Mouse (Mus musculus) G1E (cell line): ENCODE results near the gene Cat.

Experiments
- CTCF ChIP-seq: IDR thresholded peaks from 2 replicates; pipeline ENCODE4 v1.5.1; 2012; ENCODE audit warnings: low read depth, low read length, inconsistent platforms, mixed read lengths
- GATA1 ChIP-seq: IDR thresholded peaks from 2 replicates; pipeline ENCODE4 v1.6.1; 2012; ENCODE audit warnings: borderline replicate concordance, low read length, inconsistent platforms, mixed read lengths
- POLR2AphosphoS5 ChIP-seq: IDR thresholded peaks from 2 replicates; pipeline ENCODE4 v1.6.1; 2012; ENCODE audit warnings: low read depth, low read length, inconsistent platforms; ENCODE audit not compliant: insufficient replicate concordance
- TAL1 ChIP-seq: conservative IDR thresholded peaks from 2 replicates; pipeline ENCODE4 v1.6.1; 2012; ENCODE audit warnings: low read depth, low read length, inconsistent platforms, mixed read lengths

DNA sequence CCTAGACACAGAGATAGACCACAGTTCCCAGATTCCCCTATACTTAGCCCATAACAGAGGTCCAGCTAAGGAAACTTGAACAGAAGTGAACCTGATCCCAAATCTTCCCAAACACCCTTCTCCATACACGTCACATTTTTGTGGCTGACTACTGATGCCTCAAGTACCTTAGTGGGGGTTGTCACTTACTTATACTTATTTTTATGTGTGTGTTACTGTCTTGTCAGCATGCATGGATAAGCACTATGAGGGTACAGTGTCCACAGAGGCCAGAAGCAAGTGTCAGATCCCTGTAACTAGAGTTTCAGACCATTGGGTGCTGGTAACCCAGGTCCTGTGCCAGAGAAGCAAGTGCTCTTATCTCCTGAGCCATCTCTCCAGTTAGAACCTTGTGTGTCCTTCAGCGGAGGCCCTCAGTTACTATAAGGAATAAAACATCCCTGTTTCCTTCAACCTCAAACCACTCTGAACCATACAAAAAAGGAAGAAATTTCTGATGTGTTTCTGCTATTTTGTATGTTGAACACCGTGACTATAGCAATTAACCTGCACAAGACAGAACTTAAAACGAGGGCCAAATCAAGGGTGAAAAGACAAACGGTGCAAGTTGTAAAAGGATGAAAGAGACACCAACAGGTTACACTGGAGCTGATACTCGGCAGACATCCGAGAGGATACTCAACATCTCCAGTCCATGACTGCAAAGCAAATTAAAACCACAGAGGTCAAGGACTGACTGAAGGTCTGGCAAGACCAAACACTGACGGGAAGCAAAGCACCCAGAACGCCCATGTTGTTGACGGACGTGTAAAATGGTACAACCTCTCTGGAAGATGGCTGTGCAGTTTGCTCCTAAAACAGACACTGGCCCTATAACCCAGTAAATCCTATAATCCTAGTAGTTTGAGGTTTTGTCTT lies 3.4 kb downstream of the Cat start:
- TF ChIP-seq TAL1: no peak
- no peak for TF ChIP-seq CTCF
- TF ChIP-seq GATA1: no peak
- TF ChIP-seq POLR2AphosphoS5: no peak
